Mouse (Mus musculus) midbrain, embryonic 13.5 days (tissue): Measurements from ENCODE around the gene Defa34. TPM values are rescaled to one million over a fixed set of nuclear protein-coding genes. Genes with fewer than 3 reads are reported as not detected.
"Not testable (repeated sequence)": the region's sequence is repeated elsewhere in the genome, so short reads cannot be mapped to it uniquely, and the experiment has no call there.

ENCODE experiments used
- ATAC-seq: fragments of 200-750 bp; cut with Nextera tagmentation; 2 replicates; pipeline ENCODE4 v1.8.0; 2017; ENCODE audit warnings: mild to moderate bottlenecking, moderate TSS enrichment, moderate library complexity
- H3K27ac ChIP-seq: fragments of 300-500 bp; sonication (generic); 2 replicates; pipeline ENCODE4 v1.5.1; 2015; ENCODE audit warnings: inconsistent platforms, mild to moderate bottlenecking, moderate library complexity
- H3K27me3 ChIP-seq: fragments of 300-500 bp; sonication (generic); 2 replicates; pipeline ENCODE4 v1.6.1; 2015; ENCODE audit warnings: mild to moderate bottlenecking, inconsistent platforms
- H3K36me3 ChIP-seq: fragments of 300-500 bp; sonication (generic); 2 replicates; pipeline ENCODE4 v1.6.1; 2015; ENCODE audit warnings: mild to moderate bottlenecking, inconsistent platforms
- H3K4me1 ChIP-seq: fragments of 300-500 bp; sonication (generic); replicated peaks from 2 replicates; pipeline ENCODE4 v1.6.1; 2015; ENCODE audit warnings: inconsistent platforms
- H3K4me2 ChIP-seq: fragments of 300-500 bp; sonication (generic); replicated peaks from 2 replicates; pipeline ENCODE4 v1.6.1; 2015; ENCODE audit warnings: moderate library complexity, mild to moderate bottlenecking, inconsistent platforms
- H3K4me3 ChIP-seq: fragments of 300-500 bp; sonication (generic); replicated peaks from 2 replicates; pipeline ENCODE4 v1.5.1; 2015; ENCODE audit warnings: mild to moderate bottlenecking, inconsistent platforms
- H3K9ac ChIP-seq: fragments of 300-500 bp; sonication (generic); replicated peaks from 2 replicates; pipeline ENCODE4 v1.6.1; 2015; ENCODE audit warnings: mild to moderate bottlenecking, inconsistent platforms
- H3K9me3 ChIP-seq: fragments of 300-500 bp; sonication (generic); 2 replicates; pipeline ENCODE4 v1.6.1; 2016; ENCODE audit warnings: mild to moderate bottlenecking, inconsistent platforms
- WGBS: fragments of 180-500 bp; shearing (Covaris S2); methylation state at CpG from one replicate; pipeline ENCODE4 v1.1.7; 2015; 5-methylcytosine and 5-hydroxymethylcytosine counted together
- polyA plus RNA-seq: library from polyadenylated mRNA; unstranded; fragments of >200 nt; fragmentation: Nextera tagmentation; extraction: Ambion mirVana; gene quantifications from 2 replicates; pipeline ENCODE4 v1.2.1, GENCODE M21; 2015

The Defa34 gene
- not detected in 2 replicates for polyA plus RNA-seq

DNA sequence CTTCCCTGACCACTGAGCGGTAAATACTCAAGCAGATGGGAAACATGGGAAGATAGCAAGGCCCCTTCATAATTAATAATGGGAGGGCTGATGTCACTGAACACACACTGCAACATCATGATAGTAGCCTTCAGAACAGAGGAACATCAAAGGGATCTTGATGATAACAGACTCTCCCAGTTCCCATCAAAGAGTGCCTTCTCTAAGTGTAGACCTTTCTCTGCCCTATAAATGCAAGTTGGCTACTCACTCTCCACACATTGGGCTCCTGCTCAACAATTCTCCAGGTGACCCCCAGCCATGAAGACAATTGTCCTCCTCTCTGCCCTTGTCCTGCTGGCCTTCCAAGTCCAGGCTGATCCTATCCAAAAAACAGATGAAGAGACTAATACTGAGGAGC, at the start of gene Defa34:
Gene Defa34 (plus strand): TSS at position 301 of the 400 bp plus-strand sequence.
- not testable (repeated sequence) for H3K4me3 ChIP-seq, ATAC-seq, H3K36me3 ChIP-seq, H3K27ac ChIP-seq, H3K9ac ChIP-seq, H3K27me3 ChIP-seq, H3K4me1 ChIP-seq, H3K4me2 ChIP-seq, H3K9me3 ChIP-seq
- 83% methylated on average over 1 of the region's 1 CpGs for WGBS

DNA sequence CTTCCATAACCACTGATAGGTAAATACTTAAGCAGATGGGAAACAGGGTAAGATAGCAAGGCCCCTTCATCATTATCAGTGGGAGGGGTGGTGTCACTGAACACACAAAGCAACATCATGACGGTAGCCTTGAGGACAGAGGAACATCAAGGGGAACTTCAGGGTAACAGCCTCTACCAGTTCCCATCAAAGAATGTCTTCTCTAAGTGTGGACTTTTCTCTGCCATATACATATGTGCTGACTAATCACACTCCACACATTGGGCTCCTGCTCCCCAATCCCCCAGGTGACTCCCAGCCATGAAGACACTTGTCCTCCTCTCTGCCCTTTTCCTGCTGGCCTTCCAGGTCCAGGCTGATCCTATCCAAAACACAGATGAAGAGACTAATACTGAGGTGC, 47.7 kb upstream of the Defa34 start, which contains the start of gene Defa26:
Gene Defa26 (plus strand): TSS at position 301 of the 400 bp plus-strand sequence.
- H3K36me3 ChIP-seq: not testable (repeated sequence)

DNA sequence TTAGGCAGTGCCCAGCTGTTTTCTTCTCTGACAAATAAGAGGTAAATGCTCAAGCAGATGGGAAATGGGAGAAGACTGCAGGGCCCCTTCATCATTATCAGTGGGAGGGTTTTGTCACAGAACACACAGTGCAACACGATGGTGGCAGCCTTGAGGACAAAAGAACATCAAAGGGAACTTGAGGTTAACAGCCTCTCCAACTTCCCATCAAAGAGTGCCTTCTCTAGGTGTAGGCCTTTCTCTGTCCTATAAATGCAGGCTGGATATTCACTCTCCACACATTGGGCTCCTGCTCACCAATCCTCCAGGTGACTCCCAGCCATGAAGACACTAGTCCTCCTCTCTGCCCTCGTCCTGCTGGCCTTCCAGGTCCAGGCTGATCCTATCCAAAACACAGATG, 10.1 kb upstream of the Defa34 start, which contains the start of gene Defa17:
Gene Defa17 (plus strand): TSS at position 301 of the 400 bp plus-strand sequence.
- not testable (repeated sequence) for H3K9me3 ChIP-seq, H3K27ac ChIP-seq, H3K9ac ChIP-seq, H3K4me2 ChIP-seq, H3K4me1 ChIP-seq, ATAC-seq, H3K36me3 ChIP-seq, H3K27me3 ChIP-seq, H3K4me3 ChIP-seq
- WGBS: no CpG with 5 or more reads among the region's 2 CpGs

More for the DNA sequence above, 47.7 kb upstream of the Defa34 start, which contains the start of gene Defa26:
- H3K4me3 ChIP-seq, H3K27ac ChIP-seq, ATAC-seq, H3K9ac ChIP-seq, H3K27me3 ChIP-seq, H3K4me1 ChIP-seq, H3K9me3 ChIP-seq, H3K4me2 ChIP-seq: not testable (repeated sequence)
- WGBS: 78% methylated on average over 1 of the region's 1 CpGs

- H3K9me3 ChIP-seq, H3K4me3 ChIP-seq, ATAC-seq, H3K27ac ChIP-seq, H3K27me3 ChIP-seq, H3K4me1 ChIP-seq, H3K9ac ChIP-seq, H3K36me3 ChIP-seq, H3K4me2 ChIP-seq: not testable (repeated sequence)
- 80% methylated on average over 2 of the region's 2 CpGs for WGBS
Observed at GRCm38 (mm10) chr8:21703545-21703944, 37.9 kb downstream of the Defa34 start, which contains the start of gene AY761184. Gene AY761184 (minus strand): TSS chr8:21703645.

Other genes starting within 250 kb of the Defa34 start
- not detected in 2 replicates for gene Defa36, start 238.4 kb upstream of the Defa34 start, polyA plus RNA-seq
- not detected in 2 replicates for gene Gm7849, start 209.2 kb upstream of the Defa34 start, polyA plus RNA-seq
- not detected in 2 replicates for gene Defa20, start 156.5 kb upstream of the Defa34 start, polyA plus RNA-seq
- gene Defa32, start 136.8 kb upstream of the Defa34 start, polyA plus RNA-seq: not detected in 2 replicates
- not detected in 2 replicates for gene Defa37, start 100.4 kb upstream of the Defa34 start, polyA plus RNA-seq
- not detected in 2 replicates for gene Defa28, start 82.8 kb upstream of the Defa34 start, polyA plus RNA-seq
- not detected in 2 replicates for gene Gm7861, start 71.3 kb upstream of the Defa34 start, polyA plus RNA-seq
- gene Defa26, start 47.6 kb upstream of the Defa34 start, polyA plus RNA-seq: not detected in 2 replicates
- not detected in 2 replicates for gene Defa17, start 10.0 kb upstream of the Defa34 start, polyA plus RNA-seq
- not detected in 2 replicates for gene AY761184, start 37.8 kb downstream of the Defa34 start, polyA plus RNA-seq
- gene Defa24, start 68.7 kb downstream of the Defa34 start, polyA plus RNA-seq: not detected in 2 replicates
- gene Defb50, start 157.7 kb downstream of the Defa34 start, polyA plus RNA-seq: not detected in 2 replicates
- 0.70 TPM in 1 of 2 replicates, not detected in the other for gene Defb2, start 174.1 kb downstream of the Defa34 start, polyA plus RNA-seq
- not detected in 2 replicates for gene Defb10, start 193.1 kb downstream of the Defa34 start, polyA plus RNA-seq
- not detected in 2 replicates for gene Defb9, start 219.6 kb downstream of the Defa34 start, polyA plus RNA-seq
- gene Defb11, start 240.6 kb downstream of the Defa34 start, polyA plus RNA-seq: 2.0 and 4.2 TPM in 2 replicates